Mouse (Mus musculus) forebrain, embryonic 11.5 days (tissue): ENCODE data around the gene Rnf208. TPM values are rescaled to one million over a fixed set of nuclear protein-coding genes. Genes with fewer than 3 reads are reported as not detected.

Experiments used
- ATAC-seq: fragments of 200-750 bp; cut with Nextera tagmentation; replicated peaks from 2 replicates; pipeline ENCODE4 v1.8.0; 2017; ENCODE audit warnings: moderate TSS enrichment; ENCODE audit not compliant: low FRiP score
- DNase-seq: peaks from one replicate; pipeline ENCODE4 v3.0.0-alpha.2; 2017; ENCODE audit warnings: low spot score
- H3K27ac ChIP-seq: fragments of 300-500 bp; sonication (generic); 2 replicates; pipeline ENCODE4 v1.5.1; 2014; ENCODE audit warnings: low read depth, low read length
- H3K27me3 ChIP-seq: fragments of 300-500 bp; sonication (generic); 2 replicates; pipeline ENCODE4 v1.6.1; 2014; ENCODE audit warnings: mild to moderate bottlenecking, low read length, mixed read lengths; ENCODE audit not compliant: control insufficient read depth, insufficient read depth
- H3K36me3 ChIP-seq: fragments of 300-500 bp; sonication (generic); 2 replicates; pipeline ENCODE4 v1.6.1; 2014; ENCODE audit warnings: mild to moderate bottlenecking, low read length, moderate library complexity, mixed read lengths; ENCODE audit not compliant: control insufficient read depth, insufficient read depth
- H3K4me1 ChIP-seq: fragments of 300-500 bp; sonication (generic); replicated peaks from 2 replicates; pipeline ENCODE4 v1.6.1; 2014; ENCODE audit warnings: low read length, mixed read lengths; ENCODE audit not compliant: control insufficient read depth, insufficient read depth
- H3K4me2 ChIP-seq: fragments of 300-500 bp; sonication (generic); 2 replicates; pipeline ENCODE4 v1.6.1; 2014; ENCODE audit warnings: low read depth, mild to moderate bottlenecking, low read length, moderate library complexity, mixed read lengths; ENCODE audit not compliant: severe bottlenecking
- H3K4me3 ChIP-seq: fragments of 300-500 bp; sonication (generic); 2 replicates; pipeline ENCODE4 v1.5.1; 2014; ENCODE audit warnings: low read depth, low read length
- H3K9ac ChIP-seq: fragments of 300-500 bp; sonication (generic); 2 replicates; pipeline ENCODE4 v1.6.1; 2014; ENCODE audit warnings: low read length
- H3K9me3 ChIP-seq: fragments of 300-500 bp; sonication (generic); 2 replicates; pipeline ENCODE4 v1.6.1; 2016; ENCODE audit warnings: low read length, mixed read lengths; ENCODE audit not compliant: control insufficient read depth
- WGBS: fragments of 180-500 bp; shearing (Covaris S2); extraction: QIAGEN DNeasy Blood & Tissue Kit; methylation state at CpG from one replicate; pipeline ENCODE4 v1.1.7; 2014; 5-methylcytosine and 5-hydroxymethylcytosine counted together
- polyA plus RNA-seq: library from polyadenylated mRNA; unstranded; fragments of >200 nt; fragmentation: Nextera tagmentation; extraction: Ambion mirVana; gene quantifications from 2 replicates; pipeline ENCODE4 v1.2.1, GENCODE M21; 2014

Gene Rnf208
- polyA plus RNA-seq, 1 experiment from 2014 or later = 33.0 TPM

- Histone ChIP-seq H3K4me1 (no peaks in the 10 kb centered on the region; the same call in 1 of the 2 replicates), H3K4me2 (no peak overlapping the region), H3K27ac (no peak overlapping the region), H3K9ac (no peak overlapping the region), H3K27me3 (peaks cover 6% of the 10 kb centered on the region; the same call in 1 of the 2 replicates), H3K9me3 (no peaks in the 10 kb centered on the region), H3K4me3 (no peak overlapping the region), H3K36me3 (no peaks in the 10 kb centered on the region)
- DNase-seq = no peak
- no peak for ATAC-seq
- 69% methylated on average over 4 of the region's 4 CpGs for WGBS
These were observed 4.5 kb upstream of the Rnf208 start for GRCm38 (mm10) chr2:25237522-25237921.

- no peak for ATAC-seq
These were observed 3.9 kb upstream of the Rnf208 start for GRCm38 (mm10) chr2:25238106-25238505.

GRCm38 (mm10) chr2:25239766-25240165 is 2.3 kb upstream of the Rnf208 start:
- H3K4me1 ChIP-seq = no peaks in the 10 kb centered on the region; the same call in 1 of the 2 replicates
- no peak for DNase-seq
- no peaks in the 10 kb centered on the region for H3K9me3 ChIP-seq
- H3K27me3 ChIP-seq = peaks cover 6% of the 10 kb centered on the region; the same call in 1 of the 2 replicates
- ATAC-seq = no peak
- H3K36me3 ChIP-seq = no peaks in the 10 kb centered on the region
- 85% methylated on average over 3 of the region's 3 CpGs for WGBS
- H3K27ac ChIP-seq = no peak overlapping the region
- no peak overlapping the region for H3K4me2 ChIP-seq
- H3K9ac ChIP-seq = no peak overlapping the region
- H3K4me3 ChIP-seq = no peak overlapping the region

More at GRCm38 (mm10) chr2:25238106-25238505, 3.9 kb upstream of the Rnf208 start:
- H3K27me3 ChIP-seq = peaks cover 6% of the 10 kb centered on the region; the same call in 1 of the 2 replicates
- no peaks in the 10 kb centered on the region for H3K36me3 ChIP-seq
- H3K27ac ChIP-seq = no peak overlapping the region
- no peak overlapping the region for H3K4me2 ChIP-seq
- no peaks in the 10 kb centered on the region for H3K9me3 ChIP-seq
- DNase-seq = no peak
- no peaks in the 10 kb centered on the region; the same call in 1 of the 2 replicates for H3K4me1 ChIP-seq
- H3K4me3 ChIP-seq = no peak overlapping the region
- no peak overlapping the region; the same call in 1 of the 2 replicates for H3K9ac ChIP-seq

- no peak overlapping the region for H3K27ac ChIP-seq
- peaks cover 6% of the 10 kb centered on the region; the same call in 1 of the 2 replicates for H3K27me3 ChIP-seq
- 49% methylated on average over 8 of the region's 8 CpGs for WGBS
- H3K9me3 ChIP-seq = no peaks in the 10 kb centered on the region
- no peaks in the 10 kb centered on the region; the same call in 1 of the 2 replicates for H3K4me1 ChIP-seq
- 0 out of 2 replicates have a peak overlapping the region, but pooled peaks have one; percentile 43 for H3K9ac ChIP-seq
- no peak overlapping the region for H3K4me3 ChIP-seq
- ATAC-seq (peak; percentile 10), DNase-seq (no peak)
- no peaks in the 10 kb centered on the region for H3K36me3 ChIP-seq
- H3K4me2 ChIP-seq = peak overlapping the region; percentile 97
These were observed 1.7 kb upstream of the Rnf208 start for GRCm38 (mm10) chr2:25240310-25240709.

- Histone ChIP-seq H3K4me1 (no peaks in the 10 kb centered on the region; the same call in 1 of the 2 replicates), H3K4me2 (peak overlapping the region; percentile 97), H3K9ac (peak overlapping the region; percentile 43; the same call in 1 of the 2 replicates), H3K36me3 (no peaks in the 10 kb centered on the region), H3K4me3 (peak overlapping the region; percentile 28), H3K9me3 (no peaks in the 10 kb centered on the region), H3K27ac (no peak overlapping the region), H3K27me3 (peaks cover 6% of the 10 kb centered on the region; the same call in 1 of the 2 replicates)
- peak; percentile 82 for DNase-seq
- WGBS = 1% methylated on average over 29 of the region's 29 CpGs
- peak; percentile 72 for ATAC-seq
These were observed 1.2 kb upstream of the Rnf208 start for GRCm38 (mm10) chr2:25240723-25241437.

- DNase-seq (no peak), ATAC-seq (peak; percentile 43)
- Histone ChIP-seq H3K9ac (no peak overlapping the region), H3K36me3 (no peaks in the 10 kb centered on the region), H3K4me2 (peak overlapping the region; percentile 97), H3K27ac (no peak overlapping the region), H3K9me3 (no peaks in the 10 kb centered on the region), H3K4me1 (no peaks in the 10 kb centered on the region; the same call in 1 of the 2 replicates), H3K4me3 (peak overlapping the region; percentile 63), H3K27me3 (peaks cover 6% of the 10 kb centered on the region; the same call in 1 of the 2 replicates)
- 14% methylated on average over 6 of the region's 6 CpGs for WGBS
These were observed 648 bp upstream of the Rnf208 start for GRCm38 (mm10) chr2:25241438-25241775.

GRCm38 (mm10) chr2:25243342-25243741 is 1.3 kb downstream of the Rnf208 start:
- Histone ChIP-seq H3K27ac (no peak overlapping the region), H3K36me3 (no peaks in the 10 kb centered on the region; the same call in 1 of the 2 replicates), H3K4me3 (no peak overlapping the region; the same call in 1 of the 2 replicates), H3K9me3 (no peaks in the 10 kb centered on the region), H3K9ac (no peak overlapping the region), H3K27me3 (peaks cover 6% of the 10 kb centered on the region; the same call in 1 of the 2 replicates), H3K4me1 (no peaks in the 10 kb centered on the region; the same call in 1 of the 2 replicates), H3K4me2 (0 out of 2 replicates have a peak overlapping the region, but pooled peaks have one; percentile 97)
- WGBS = 77% methylated on average over 8 of the region's 8 CpGs
- DNase-seq = no peak
- no peak for ATAC-seq

- no peaks in the 10 kb centered on the region for H3K9me3 ChIP-seq
- no peak overlapping the region for H3K27ac ChIP-seq
- H3K4me3 ChIP-seq = no peak overlapping the region
- no peaks in the 10 kb centered on the region; the same call in 1 of the 2 replicates for H3K4me1 ChIP-seq
- peaks cover 6% of the 10 kb centered on the region; the same call in 1 of the 2 replicates for H3K27me3 ChIP-seq
- H3K9ac ChIP-seq = no peak overlapping the region
- no peak overlapping the region for H3K4me2 ChIP-seq
- no peaks in the 10 kb centered on the region; the same call in 1 of the 2 replicates for H3K36me3 ChIP-seq
- 94% methylated on average over 4 of the region's 4 CpGs for WGBS
- no peak for ATAC-seq
- no peak for DNase-seq
These were observed 2.1 kb downstream of the Rnf208 start for GRCm38 (mm10) chr2:25244144-25244543.
